Mouse (Mus musculus) embryonic facial prominence, embryonic 13.5 days (tissue): Measurements from ENCODE around the gene Paqr5. TPM values are rescaled to one million over a fixed set of nuclear protein-coding genes. Genes with fewer than 3 reads are reported as not detected.

ENCODE experiments used
- ATAC-seq: fragments of 200-750 bp; cut with Nextera tagmentation; 2 replicates; pipeline ENCODE4 v1.8.0; 2017; ENCODE audit warnings: low read depth; ENCODE audit not compliant: insufficient number of reproducible peaks, insufficient read depth, low FRiP score, low TSS enrichment
- H3K27ac ChIP-seq: fragments of 300-500 bp; sonication (generic); 2 replicates; pipeline ENCODE4 v1.5.1; 2015; ENCODE audit warnings: moderate library complexity, mild to moderate bottlenecking, inconsistent platforms
- H3K27me3 ChIP-seq: fragments of 300-500 bp; sonication (generic); 2 replicates; pipeline ENCODE4 v1.6.1; 2015; ENCODE audit warnings: mild to moderate bottlenecking, inconsistent platforms
- H3K36me3 ChIP-seq: fragments of 300-500 bp; sonication (generic); 2 replicates; pipeline ENCODE4 v1.6.1; 2015; ENCODE audit warnings: mild to moderate bottlenecking, inconsistent platforms
- H3K4me1 ChIP-seq: fragments of 300-500 bp; sonication (generic); 2 replicates; pipeline ENCODE4 v1.6.1; 2015; ENCODE audit warnings: inconsistent platforms
- H3K4me2 ChIP-seq: fragments of 300-500 bp; sonication (generic); 2 replicates; pipeline ENCODE4 v1.6.1; 2015; ENCODE audit warnings: moderate library complexity, mild to moderate bottlenecking, inconsistent platforms
- H3K4me3 ChIP-seq: fragments of 300-500 bp; sonication (generic); 2 replicates; pipeline ENCODE4 v1.5.1; 2015; ENCODE audit warnings: mild to moderate bottlenecking, inconsistent platforms
- H3K9ac ChIP-seq: fragments of 300-500 bp; sonication (generic); 2 replicates; pipeline ENCODE4 v1.6.1; 2015; ENCODE audit warnings: mild to moderate bottlenecking, inconsistent platforms
- H3K9me3 ChIP-seq: fragments of 300-500 bp; sonication (generic); 2 replicates; pipeline ENCODE4 v1.6.1; 2016; ENCODE audit warnings: inconsistent platforms
- WGBS: fragments of 180-500 bp; shearing (Covaris S2); methylation state at CpG from one replicate; pipeline ENCODE4 v1.1.7; 2015; ENCODE audit warnings: mixed read lengths; 5-methylcytosine and 5-hydroxymethylcytosine counted together
- polyA plus RNA-seq: library from polyadenylated mRNA; unstranded; fragments of >200 nt; fragmentation: Nextera tagmentation; extraction: Ambion mirVana; gene quantifications from 2 replicates; pipeline ENCODE4 v1.2.1, GENCODE M21; 2015

Gene Paqr5
- polyA plus RNA-seq, 1 experiment from 2014 or later = 4.3 TPM

DNA sequence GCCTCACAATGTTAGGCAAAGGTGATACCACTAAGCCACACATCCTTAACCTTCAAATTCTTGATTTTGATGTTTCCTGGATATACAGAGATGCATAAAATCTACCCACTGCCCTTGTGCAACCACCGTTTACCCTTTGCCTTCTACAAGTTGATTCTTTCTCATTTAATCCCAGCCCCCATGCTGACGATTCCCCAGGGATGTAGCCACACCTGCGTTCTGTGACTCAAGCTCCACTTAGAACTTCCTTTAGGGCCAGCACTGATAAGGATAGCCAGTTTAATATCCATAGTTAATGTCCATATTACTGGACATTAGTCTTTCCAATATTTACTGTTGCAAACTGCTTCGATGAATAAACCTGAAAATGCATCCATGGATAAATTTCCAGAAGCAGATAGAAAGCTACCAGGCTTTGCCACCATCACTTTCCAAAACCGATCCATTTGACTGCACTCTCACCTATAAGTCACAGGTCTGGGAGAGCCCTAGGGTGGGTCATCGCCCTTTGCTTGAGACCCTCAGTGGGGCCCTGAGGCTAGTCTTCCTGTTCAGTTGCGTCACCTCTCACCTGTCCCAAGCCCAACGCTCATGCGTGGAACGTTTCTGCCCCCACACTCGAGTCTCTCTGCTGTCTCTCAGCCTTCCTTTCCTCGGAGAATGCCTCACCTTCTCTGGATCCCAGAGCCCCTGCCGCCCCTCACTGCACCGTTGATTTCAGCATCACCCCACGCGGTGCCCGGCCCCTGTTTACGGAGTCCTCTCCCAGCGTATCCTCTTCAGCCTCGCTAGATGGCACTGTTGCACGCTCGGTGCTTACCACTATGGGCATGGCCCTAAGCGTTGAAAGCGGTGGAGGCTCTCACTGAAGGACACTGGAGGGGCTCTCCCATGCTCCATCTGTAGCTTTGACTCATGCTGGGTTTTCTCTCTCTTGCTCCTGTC, 79.0 kb downstream of the Paqr5 start:
- H3K27me3 ChIP-seq = no peaks in the 10 kb centered on the region
- peak; percentile 79 for ATAC-seq
- H3K4me1 ChIP-seq = peaks cover 14% of the 10 kb centered on the region
- H3K36me3 ChIP-seq = 0 out of 2 replicates have a peak, but pooled peaks cover 3% of the 10 kb centered on the region
- H3K27ac ChIP-seq = 0 out of 2 replicates have a peak overlapping the region, but pooled peaks have one; percentile 80
- H3K4me2 ChIP-seq = peak overlapping the region; percentile 98
- peak overlapping the region; percentile 80 for H3K4me3 ChIP-seq
- 5% methylated on average over 24 of the region's 24 CpGs for whole genome bisulfite sequencing
- no peaks in the 10 kb centered on the region for H3K9me3 ChIP-seq
- peak overlapping the region; percentile 88; the same call in 1 of the 2 replicates for H3K9ac ChIP-seq

GRCm38 (mm10) chr9:61946623-61947401, 79.8 kb downstream of the Paqr5 start, which contains the start of gene Kif23:
Gene Kif23 (minus strand): TSS chr9:61946774.
- H3K4me1 ChIP-seq = peaks cover 14% of the 10 kb centered on the region
- under 1% methylated on average over 44 of the region's 44 CpGs for WGBS
- H3K27ac ChIP-seq = peak within 1 kb of the TSS; percentile 80
- peak within 1 kb of the TSS; percentile 80 for H3K4me3 ChIP-seq
- H3K9ac ChIP-seq = peak within 1 kb of the TSS; percentile 88
- H3K4me2 ChIP-seq = peak within 1 kb of the TSS; percentile 98
- ATAC-seq = peak; percentile 89
- 0 out of 2 replicates have a peak, but pooled peaks cover 6% of the 10 kb centered on the region for H3K36me3 ChIP-seq
- no peaks in the 10 kb centered on the region for H3K27me3 ChIP-seq
- no peaks in the 10 kb centered on the region for H3K9me3 ChIP-seq

DNA sequence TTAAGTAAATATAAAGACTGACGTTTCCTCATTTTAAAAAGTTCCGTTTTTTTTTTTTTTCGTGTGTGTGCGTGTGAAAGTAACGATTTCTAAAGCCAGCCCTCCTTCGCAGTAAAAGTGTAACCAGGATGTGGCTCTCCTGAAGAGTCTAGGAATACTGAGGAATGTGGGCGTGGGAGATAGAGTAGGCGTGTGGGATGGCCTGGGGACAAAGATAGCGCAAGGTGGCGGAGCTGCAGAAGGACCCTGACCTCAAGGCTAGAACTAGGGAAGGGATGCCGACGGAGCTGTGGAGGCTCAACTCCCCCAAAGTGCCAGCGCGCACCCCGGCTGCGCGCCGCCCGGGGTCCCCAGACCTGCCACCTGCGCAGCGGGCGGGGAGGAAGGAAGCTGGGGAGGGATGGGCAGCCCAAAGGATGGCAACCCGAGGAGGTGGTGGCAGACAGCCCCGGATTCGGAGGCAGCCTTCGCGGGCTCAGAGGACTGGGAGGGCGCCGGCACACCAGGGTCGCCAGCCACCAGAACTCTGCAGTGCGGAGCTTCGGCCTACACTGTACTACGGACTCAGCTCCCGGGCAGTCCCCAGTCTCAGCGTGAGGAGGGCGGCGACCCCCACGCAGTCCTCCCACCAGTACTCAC, 80.6 kb downstream of the Paqr5 start:
- Histone ChIP-seq H3K4me1 (peaks cover 14% of the 10 kb centered on the region), H3K36me3 (peaks cover 13% of the 10 kb centered on the region), H3K27ac (peak overlapping the region; percentile 80), H3K9ac (peak overlapping the region; percentile 88), H3K4me2 (peak overlapping the region; percentile 98), H3K4me3 (peak overlapping the region; percentile 80), H3K9me3 (no peaks in the 10 kb centered on the region), H3K27me3 (no peaks in the 10 kb centered on the region)
- peak; percentile 85 for ATAC-seq
- WGBS = under 1% methylated on average over 38 of the region's 38 CpGs

GRCm38 (mm10) chr9:61941054-61941453, 85.6 kb downstream of the Paqr5 start:
- H3K4me2 ChIP-seq = no peak overlapping the region
- H3K4me1 ChIP-seq = 0 out of 2 replicates have a peak, but pooled peaks cover 6% of the 10 kb centered on the region
- no peak overlapping the region for H3K27ac ChIP-seq
- WGBS = 90% methylated on average over 3 of the region's 3 CpGs
- H3K36me3 ChIP-seq = peaks cover 58% of the 10 kb centered on the region
- H3K4me3 ChIP-seq = no peak overlapping the region
- H3K9me3 ChIP-seq = no peaks in the 10 kb centered on the region
- no peak overlapping the region for H3K9ac ChIP-seq
- no peaks in the 10 kb centered on the region for H3K27me3 ChIP-seq
- ATAC-seq = no peak

- Histone ChIP-seq H3K4me1 (no peaks in the 10 kb centered on the region), H3K36me3 (peaks cover 89% of the 10 kb centered on the region), H3K9me3 (no peaks in the 10 kb centered on the region), H3K27me3 (no peaks in the 10 kb centered on the region), H3K27ac (no peak overlapping the region), H3K4me3 (no peak overlapping the region), H3K4me2 (no peak overlapping the region), H3K9ac (no peak overlapping the region)
- 76% methylated on average over 2 of the region's 2 CpGs for WGBS
- ATAC-seq = no peak
Measured at GRCm38 (mm10) chr9:61933333-61933732, 93.3 kb downstream of the Paqr5 start.

- WGBS = 93% methylated on average over 3 of the region's 3 CpGs
Measured at GRCm38 (mm10) chr9:61932009-61932408, 94.6 kb downstream of the Paqr5 start.

GRCm38 (mm10) chr9:61925086-61925660, 101.5 kb downstream of the Paqr5 start:
- WGBS = 94% methylated on average over 10 of the region's 10 CpGs
- ATAC-seq = no peak
- H3K9ac ChIP-seq = no peak overlapping the region
- H3K9me3 ChIP-seq = no peaks in the 10 kb centered on the region
- H3K4me3 ChIP-seq = no peak overlapping the region
- H3K4me2 ChIP-seq = no peak overlapping the region
- no peaks in the 10 kb centered on the region for H3K27me3 ChIP-seq
- H3K27ac ChIP-seq = no peak overlapping the region
- peaks cover 89% of the 10 kb centered on the region for H3K36me3 ChIP-seq
- no peaks in the 10 kb centered on the region for H3K4me1 ChIP-seq

More at GRCm38 (mm10) chr9:61932009-61932408, 94.6 kb downstream of the Paqr5 start:
- no peak overlapping the region for H3K4me3 ChIP-seq
- H3K27me3 ChIP-seq = no peaks in the 10 kb centered on the region
- no peak overlapping the region for H3K27ac ChIP-seq
- no peak overlapping the region for H3K9ac ChIP-seq
- H3K4me1 ChIP-seq = no peaks in the 10 kb centered on the region
- no peak overlapping the region for H3K4me2 ChIP-seq
- ATAC-seq = no peak
- H3K36me3 ChIP-seq = peaks cover 91% of the 10 kb centered on the region
- H3K9me3 ChIP-seq = no peaks in the 10 kb centered on the region

GRCm38 (mm10) chr9:61920331-61920730, 106.3 kb downstream of the Paqr5 start:
- no peaks in the 10 kb centered on the region for H3K9me3 ChIP-seq
- H3K4me1 ChIP-seq = no peaks in the 10 kb centered on the region
- no peak overlapping the region for H3K4me3 ChIP-seq
- ATAC-seq = no peak
- no peak overlapping the region for H3K27ac ChIP-seq
- H3K36me3 ChIP-seq = peaks cover 72% of the 10 kb centered on the region
- H3K27me3 ChIP-seq = no peaks in the 10 kb centered on the region
- no peak overlapping the region for H3K9ac ChIP-seq
- WGBS = 94% methylated on average over 6 of the region's 6 CpGs
- H3K4me2 ChIP-seq = no peak overlapping the region

DNA sequence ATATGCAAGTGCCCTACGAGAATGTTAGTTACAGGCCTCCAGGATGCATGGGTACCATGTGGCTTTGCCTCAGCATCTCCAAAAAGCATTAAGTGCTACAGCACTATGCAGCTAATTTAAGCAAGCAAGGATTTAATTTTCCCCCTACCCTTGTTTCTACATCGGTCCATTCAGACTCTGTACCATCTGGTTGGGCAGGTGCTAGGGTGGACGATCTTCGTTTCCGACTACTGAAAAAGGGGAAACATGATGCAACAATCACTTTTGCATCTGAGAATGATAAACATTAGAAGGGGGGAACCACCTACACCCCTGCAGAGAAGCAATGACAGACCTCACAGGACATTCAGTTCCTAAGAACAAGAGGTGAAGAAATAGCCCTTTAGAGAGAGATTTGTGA, 107.2 kb downstream of the Paqr5 start:
- H3K4me2 ChIP-seq = no peak overlapping the region
- H3K9ac ChIP-seq = no peak overlapping the region
- peaks cover 64% of the 10 kb centered on the region for H3K36me3 ChIP-seq
- no peaks in the 10 kb centered on the region for H3K9me3 ChIP-seq
- H3K4me3 ChIP-seq = no peak overlapping the region
- ATAC-seq = no peak
- 90% methylated on average over 5 of the region's 5 CpGs for WGBS
- H3K4me1 ChIP-seq = no peaks in the 10 kb centered on the region
- no peak overlapping the region for H3K27ac ChIP-seq
- H3K27me3 ChIP-seq = no peaks in the 10 kb centered on the region

DNA sequence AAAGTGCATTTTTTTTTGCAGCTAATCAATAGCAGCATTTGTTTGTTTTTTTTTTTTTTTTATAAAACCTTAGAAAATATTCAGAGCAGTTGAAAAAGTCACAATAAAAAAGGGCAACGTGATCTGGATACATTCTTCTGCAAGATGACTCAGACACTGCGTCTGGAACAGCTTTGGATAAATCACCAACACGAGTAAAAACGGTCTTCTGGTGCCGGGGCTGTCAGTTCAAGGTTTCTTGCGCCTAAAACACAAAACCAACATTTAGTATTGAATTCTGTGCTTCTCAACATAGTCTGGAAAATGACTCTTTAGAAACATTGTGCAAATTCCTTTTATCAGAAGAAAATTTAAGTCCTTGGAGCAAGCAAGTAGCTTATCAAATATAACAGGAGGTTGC, 109.2 kb downstream of the Paqr5 start:
- H3K4me1 ChIP-seq = peaks cover 12% of the 10 kb centered on the region
- no peak for ATAC-seq
- no peak overlapping the region for H3K4me2 ChIP-seq
- no peaks in the 10 kb centered on the region for H3K9me3 ChIP-seq
- no peaks in the 10 kb centered on the region for H3K27me3 ChIP-seq
- H3K4me3 ChIP-seq = no peak overlapping the region
- peaks cover 58% of the 10 kb centered on the region for H3K36me3 ChIP-seq
- no peak overlapping the region for H3K27ac ChIP-seq
- 74% methylated on average over 6 of the region's 6 CpGs for WGBS
- H3K9ac ChIP-seq = no peak overlapping the region

GRCm38 (mm10) chr9:61916986-61917385, 109.7 kb downstream of the Paqr5 start:
- Histone ChIP-seq H3K9me3 (no peaks in the 10 kb centered on the region), H3K27ac (no peak overlapping the region), H3K36me3 (peaks cover 58% of the 10 kb centered on the region), H3K27me3 (no peaks in the 10 kb centered on the region), H3K4me2 (no peak overlapping the region), H3K4me1 (peaks cover 16% of the 10 kb centered on the region), H3K4me3 (no peak overlapping the region), H3K9ac (no peak overlapping the region)
- no peak for ATAC-seq
- WGBS = 95% methylated on average over 3 of the region's 3 CpGs
